Mouse (Mus musculus) MEL (cell line): ENCODE measurements around the gene Slamf7. TPM values are rescaled to one million over a fixed set of nuclear protein-coding genes. Genes with fewer than 3 reads are reported as not detected.
A peak's percentile ranks its signal among the peaks of the same experiment; 100 is the strongest.

ENCODE experiments used
- DNase-seq: peaks from one replicate; pipeline ENCODE4 v3.0.0; 2011; ENCODE audit warnings: low read depth, low spot score
- H3K27ac ChIP-seq: 2 replicates; pipeline ENCODE4 v1.5.1; 2012; ENCODE audit warnings: low read depth, mild to moderate bottlenecking, control low read depth, low read length, moderate library complexity; ENCODE audit not compliant: control insufficient read depth
- H3K27me3 ChIP-seq, 2 experiments: fragments of 150-350 bp in 1 of 2; sonication (generic) in 1 of 2; 2 replicates each; pipeline ENCODE4 v1.6.1; 2012; ENCODE audit warnings: low read length in 2 of 2, mild to moderate bottlenecking in 2 of 2, improper control_type of control experiment in 1 of 2, moderate library complexity in 1 of 2; ENCODE audit not compliant: insufficient read depth in 2 of 2, control insufficient read depth in 1 of 2
- H3K36me3 ChIP-seq, 2 experiments: 2 replicates each; pipeline ENCODE4 v1.6.1; 2012 to 2014; ENCODE audit warnings: low read length in 2 of 2, improper control_type of control experiment in 1 of 2, inconsistent platforms in 1 of 2, mild to moderate bottlenecking in 1 of 2; ENCODE audit not compliant: insufficient read depth in 2 of 2, control insufficient read depth in 1 of 2
- H3K4me1 ChIP-seq, 2 experiments: fragments of 150-350 bp in 1 of 2; sonication (generic) in 1 of 2; 2 replicates each; pipeline ENCODE4 v1.6.1; 2012; ENCODE audit warnings: low read length in 2 of 2, improper control_type of control experiment in 1 of 2, mild to moderate bottlenecking in 1 of 2; ENCODE audit not compliant: insufficient read depth in 2 of 2, control insufficient read depth in 1 of 2
- H3K4me3 ChIP-seq, 2 experiments: fragments of 150-350 bp in 1 of 2; sonication (generic) in 1 of 2; 2 replicates each; pipeline ENCODE4 v1.5.1; 2012; ENCODE audit warnings: low read depth in 2 of 2, low read length in 2 of 2, mild to moderate bottlenecking in 2 of 2, moderate library complexity in 2 of 2, control low read depth in 1 of 2, improper control_type of control experiment in 1 of 2; ENCODE audit not compliant: control insufficient read depth in 1 of 2, insufficient read depth in 1 of 2
- H3K79me2 ChIP-seq: 2 replicates; pipeline ENCODE4 v1.6.1; 2012; ENCODE audit warnings: mild to moderate bottlenecking, low read length, moderate library complexity; ENCODE audit not compliant: control insufficient read depth, poor library complexity, insufficient read depth
- H3K9ac ChIP-seq: 2 replicates; pipeline ENCODE4 v1.6.1; 2012; ENCODE audit warnings: low read depth, mild to moderate bottlenecking, control low read depth, low read length, moderate library complexity; ENCODE audit not compliant: control insufficient read depth, poor library complexity, severe bottlenecking
- H3K9me3 ChIP-seq: fragments of 150-350 bp; sonication (generic); replicated peaks from 2 replicates; pipeline ENCODE4 v1.6.1; 2012; ENCODE audit warnings: mild to moderate bottlenecking, low read length, improper control_type of control experiment, moderate library complexity; ENCODE audit not compliant: insufficient read depth
- CHD1 ChIP-seq: IDR thresholded peaks from 2 replicates; pipeline ENCODE4 v1.6.1; 2012; ENCODE audit warnings: low read depth, mild to moderate bottlenecking, inconsistent platforms, low read length, improper control_type of control experiment
- CHD2 ChIP-seq: IDR thresholded peaks from 2 replicates; pipeline ENCODE4 v1.6.1; 2011; ENCODE audit warnings: low read length, improper control_type of control experiment
- CTCF ChIP-seq, 3 experiments: IDR thresholded peaks in 2 of 3; conservative IDR thresholded peaks in 1 of 3; 2 replicates each; pipeline ENCODE4 v1.5.1; 2011 to 2012; ENCODE audit warnings: low read length in 3 of 3, low read depth in 2 of 3, mild to moderate bottlenecking in 2 of 3, improper control_type of control experiment in 1 of 3, inconsistent platforms in 1 of 3, mixed read lengths in 1 of 3, moderate library complexity in 1 of 3; ENCODE audit not compliant: control insufficient read depth in 1 of 3, insufficient read depth in 1 of 3, poor library complexity in 1 of 3, severe bottlenecking in 1 of 3
- E2F4 ChIP-seq: IDR thresholded peaks from 2 replicates; pipeline ENCODE4 v1.6.1; 2011; ENCODE audit warnings: low read depth, low read length, improper control_type of control experiment, borderline replicate concordance
- EP300 ChIP-seq, 2 experiments: IDR thresholded peaks; 2 replicates each; pipeline ENCODE4 v1.6.1; 2011; ENCODE audit warnings: improper control_type of control experiment in 2 of 2, low read length in 2 of 2, low read depth in 1 of 2, mild to moderate bottlenecking in 1 of 2
- GATA1 ChIP-seq: IDR thresholded peaks from 2 replicates; pipeline ENCODE4 v1.6.1; 2011; ENCODE audit warnings: low read depth, low read length, improper control_type of control experiment
- HCFC1 ChIP-seq: IDR thresholded peaks from 2 replicates; pipeline ENCODE4 v1.6.1; 2012; ENCODE audit warnings: low read depth, mild to moderate bottlenecking, inconsistent platforms, low read length, improper control_type of control experiment, moderate library complexity
- JUND ChIP-seq: IDR thresholded peaks from 2 replicates; pipeline ENCODE4 v1.6.1; 2011; ENCODE audit warnings: low read depth, mild to moderate bottlenecking, improper control_type of control experiment, low read length
- KAT2A ChIP-seq: conservative IDR thresholded peaks from 2 replicates; pipeline ENCODE4 v1.6.1; 2012; ENCODE audit warnings: low read depth, low read length, improper control_type of control experiment, inconsistent platforms
- MAFK ChIP-seq: IDR thresholded peaks from 2 replicates; pipeline ENCODE4 v1.6.1; 2011; ENCODE audit warnings: low read depth, mild to moderate bottlenecking, low read length, improper control_type of control experiment, borderline replicate concordance
- MAX ChIP-seq: IDR thresholded peaks from 2 replicates; pipeline ENCODE4 v1.6.1; 2011; ENCODE audit warnings: low read length, improper control_type of control experiment
- MAZ ChIP-seq: IDR thresholded peaks from 2 replicates; pipeline ENCODE4 v1.6.1; 2012; ENCODE audit warnings: low read depth, mild to moderate bottlenecking, inconsistent platforms, low read length, improper control_type of control experiment
- MXI1 ChIP-seq: IDR thresholded peaks from 2 replicates; pipeline ENCODE4 v1.6.1; 2011; ENCODE audit warnings: mild to moderate bottlenecking, low read depth, low read length, improper control_type of control experiment
- MYB ChIP-seq: IDR thresholded peaks from 2 replicates; pipeline ENCODE4 v1.6.1; 2011; ENCODE audit warnings: mild to moderate bottlenecking, low read depth, low read length, improper control_type of control experiment
- NRF1 ChIP-seq: IDR thresholded peaks from 2 replicates; pipeline ENCODE4 v1.6.1; 2014; ENCODE audit warnings: low read depth, mild to moderate bottlenecking, inconsistent platforms, low read length, improper control_type of control experiment, moderate library complexity; ENCODE audit not compliant: poor library complexity, insufficient read depth, severe bottlenecking
- POLR2AphosphoS2 ChIP-seq: IDR thresholded peaks from 2 replicates; pipeline ENCODE4 v1.6.1; 2011; ENCODE audit warnings: low read length, improper control_type of control experiment
- POLR2AphosphoS5 ChIP-seq: IDR thresholded peaks from 2 replicates; pipeline ENCODE4 v1.6.1; 2012; ENCODE audit warnings: low read depth, borderline replicate concordance, mild to moderate bottlenecking, inconsistent platforms, low read length, moderate library complexity, mixed read lengths
- RAD21 ChIP-seq: IDR thresholded peaks from 2 replicates; pipeline ENCODE4 v1.6.1; 2011; ENCODE audit warnings: mild to moderate bottlenecking, low read depth, low read length, improper control_type of control experiment
- RCOR1 ChIP-seq: IDR thresholded peaks from 2 replicates; pipeline ENCODE4 v1.6.1; 2012; ENCODE audit warnings: low read depth, mild to moderate bottlenecking, inconsistent platforms, low read length, improper control_type of control experiment
- SMC3 ChIP-seq: IDR thresholded peaks from 2 replicates; pipeline ENCODE4 v1.6.1; 2011; ENCODE audit warnings: low read depth, low read length, improper control_type of control experiment
- TAL1 ChIP-seq: IDR thresholded peaks from 2 replicates; pipeline ENCODE4 v1.6.1; 2012; ENCODE audit warnings: mild to moderate bottlenecking, inconsistent platforms, low read length, moderate library complexity, mixed read lengths
- TBP ChIP-seq: IDR thresholded peaks from 2 replicates; pipeline ENCODE4 v1.8.0; 2011; ENCODE audit warnings: low read depth, low read length, improper control_type of control experiment
- TCF12 ChIP-seq: IDR thresholded peaks from 2 replicates; pipeline ENCODE4 v1.6.1; 2014; ENCODE audit warnings: low read depth, mild to moderate bottlenecking, inconsistent platforms, low read length, improper control_type of control experiment, moderate library complexity
- UBTF ChIP-seq: IDR thresholded peaks from 2 replicates; pipeline ENCODE4 v1.6.1; 2012; ENCODE audit warnings: low read depth, mild to moderate bottlenecking, inconsistent platforms, low read length, improper control_type of control experiment, moderate library complexity, borderline replicate concordance; ENCODE audit not compliant: insufficient read depth
- ZC3H11A ChIP-seq: IDR thresholded peaks from 2 replicates; pipeline ENCODE4 v1.6.1; 2012; ENCODE audit warnings: low read depth, mild to moderate bottlenecking, inconsistent platforms, low read length, improper control_type of control experiment
- ZNF384 ChIP-seq: IDR thresholded peaks from 2 replicates; pipeline ENCODE4 v1.6.1; 2012; ENCODE audit warnings: low read depth, mild to moderate bottlenecking, inconsistent platforms, low read length, improper control_type of control experiment
- polyA plus RNA-seq, 2 experiments: library from polyadenylated mRNA; stranded (reverse) in 1 of 2; unstranded in 1 of 2; fragments of >175 nt in 1 of 2; fragments of >200 nt in 1 of 2; gene quantifications; 2 replicates each; pipeline versions ENCODE4 v1.2.1 to v1.2.4; 2012; ENCODE audit warnings: low replicate concordance in 2 of 2, low read depth in 1 of 2; ENCODE audit not compliant: insufficient read length in 2 of 2, insufficient read depth in 1 of 2, missing spikeins in 1 of 2
- total RNA-seq: library from RNA; depleted of rRNA; stranded (reverse); fragments of 300-350 nt; gene quantifications from 2 replicates; pipeline ENCODE4 v1.2.3, GENCODE M21; 2012

Slamf7 gene
- total and polyA plus RNA-seq, 3 experiments = not detected

GRCm38 (mm10) chr1:171613962-171614361 is 38.9 kb downstream of the Slamf7 start:
- Histone ChIP-seq H3K27me3 (no peaks in the 10 kb centered on the region), H3K9ac (no peak overlapping the region), H3K36me3 (no peaks in the 10 kb centered on the region), H3K4me3 (no peak overlapping the region), H3K9me3 (no peaks in the 10 kb centered on the region), H3K27ac (no peak overlapping the region), H3K4me1 (no peaks in the 10 kb centered on the region), H3K79me2 (no peaks in the 10 kb centered on the region)
- no peak for TF ChIP-seq CHD1
- TF ChIP-seq ZC3H11A = peak; percentile 10; the same call in 1 of the 2 replicates
- no peak for TF ChIP-seq GATA1
- no peak for TF ChIP-seq POLR2AphosphoS2
- TF ChIP-seq ZNF384 = no peak
- no peak for TF ChIP-seq UBTF
- no peak for TF ChIP-seq RCOR1
- TF ChIP-seq TAL1 = no peak
- TF ChIP-seq E2F4 = no peak
- no peak for TF ChIP-seq NRF1
- TF ChIP-seq TBP = no peak
- TF ChIP-seq MAFK = no peak
- TF ChIP-seq CHD2 = no peak
- no peak for TF ChIP-seq KAT2A
- TF ChIP-seq SMC3 = peak; percentile 69
- peak; percentile 41 to 70 (median 64) for TF ChIP-seq CTCF (IDR thresholded peaks at IDR 0.05 in 2 of 3, conservative IDR thresholded peaks at IDR 0.05 in 1 of 3; ENCODE audit: control insufficient read depth in 1 of 3, insufficient read depth in 1 of 3, low read depth in 2 of 3, low read length in 3 of 3, poor library complexity in 1 of 3, severe bottlenecking in 1 of 3)
- TF ChIP-seq EP300 (IDR thresholded peaks at IDR 0.05; ENCODE audit: low read depth in 1 of 2, low read length in 2 of 2) = no peak
- no peak for TF ChIP-seq TCF12
- no peak for TF ChIP-seq HCFC1
- no peak for TF ChIP-seq MYB
- TF ChIP-seq POLR2AphosphoS5 = no peak
- no peak for TF ChIP-seq JUND
- peak; percentile 38 for TF ChIP-seq RAD21
- no peak for TF ChIP-seq MXI1
- TF ChIP-seq MAX = no peak
- TF ChIP-seq MAZ = no peak
- peak; percentile 50 for DNase-seq
